Mouse (Mus musculus) E14TG2a.4 (cell line): Measurements from ENCODE around the gene Gcgr.

Source experiments
- H3K27me3 ChIP-seq: 2 replicates; pipeline ENCODE4 v1.6.1; 2014; ENCODE audit warnings: low read length, control low read depth; ENCODE audit not compliant: insufficient read depth
- H3K36me3 ChIP-seq: 2 replicates; pipeline ENCODE4 v1.6.1; 2014; ENCODE audit warnings: low read length, control low read depth; ENCODE audit not compliant: insufficient read depth
- H3K4me1 ChIP-seq: replicated peaks from 2 replicates; pipeline ENCODE4 v1.6.1; 2014; ENCODE audit warnings: low read depth, low read length, control low read depth
- H3K4me3 ChIP-seq: replicated peaks from 2 replicates; pipeline ENCODE4 v1.5.1; 2014; ENCODE audit warnings: mild to moderate bottlenecking, low read length
- H3K9me3 ChIP-seq: 2 replicates; pipeline ENCODE4 v1.6.1; 2014; ENCODE audit warnings: low read length, control low read depth
- CTCF ChIP-seq: conservative IDR thresholded peaks from 2 replicates; pipeline ENCODE4 v1.5.1; 2014; ENCODE audit warnings: low read length
- NANOG ChIP-seq: IDR thresholded peaks from 2 replicates; pipeline ENCODE4 v1.6.1; 2014; ENCODE audit warnings: borderline replicate concordance, low read length, mixed read lengths
- POU5F1 ChIP-seq: IDR thresholded peaks from 2 replicates; pipeline ENCODE4 v1.6.1; 2014; ENCODE audit warnings: low read length, borderline replicate concordance

The Gcgr gene

DNA sequence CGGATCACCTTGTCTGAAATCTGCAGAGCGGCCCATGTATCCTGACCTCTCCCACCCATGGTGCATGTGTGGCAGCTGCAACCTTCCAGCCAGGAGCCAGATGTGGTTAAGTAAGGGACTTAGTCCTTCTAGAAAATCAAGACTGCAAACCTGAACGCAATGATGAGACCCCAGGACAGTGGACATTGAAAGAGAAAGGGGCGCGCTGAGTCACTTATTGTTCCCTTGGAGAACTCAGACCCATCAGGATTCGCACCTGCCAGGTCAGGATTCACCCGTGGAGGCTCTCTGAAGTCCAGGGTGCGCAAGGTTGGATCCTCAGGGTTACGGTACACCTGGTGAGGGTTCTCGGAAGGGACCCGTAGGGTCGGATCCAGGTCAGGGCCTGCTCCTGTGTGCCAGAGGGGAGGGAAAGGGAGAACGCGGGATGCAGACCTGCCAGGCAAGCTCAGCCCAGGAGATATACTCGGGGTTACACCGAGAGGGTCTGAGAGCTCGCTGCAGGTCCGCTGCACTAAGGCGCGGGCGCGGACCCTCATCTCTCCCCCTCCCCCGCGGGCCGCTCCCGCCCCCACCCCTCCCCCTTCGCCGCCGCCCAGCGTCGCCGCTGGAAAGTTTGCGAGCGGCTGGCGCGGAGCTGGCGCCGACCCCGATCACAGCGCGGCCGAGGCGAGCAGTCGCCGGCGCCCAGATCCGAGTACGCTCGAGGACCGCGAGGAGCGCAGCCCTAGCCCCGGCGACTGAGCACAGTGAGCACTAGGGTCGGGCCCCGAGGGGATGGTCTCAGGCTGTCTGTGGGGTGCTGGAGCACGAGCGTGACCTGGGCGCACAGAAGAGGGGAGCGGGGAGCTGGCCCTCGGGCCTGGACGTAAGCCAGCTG is at the start of gene Gcgr:
Gene Gcgr (plus strand): TSS at position 615 of the 880 bp plus-strand sequence.
- TF ChIP-seq CTCF (no peak), NANOG (no peak), POU5F1 (no peak)
- H3K36me3 ChIP-seq = no peaks in the 10 kb centered on the region
- H3K4me1 ChIP-seq = peaks cover 17% of the 10 kb centered on the region
- peak within 1 kb of the TSS; percentile 75 for H3K4me3 ChIP-seq
- H3K27me3 ChIP-seq = peaks cover 76% of the 10 kb centered on the region
- no peaks in the 10 kb centered on the region for H3K9me3 ChIP-seq

DNA sequence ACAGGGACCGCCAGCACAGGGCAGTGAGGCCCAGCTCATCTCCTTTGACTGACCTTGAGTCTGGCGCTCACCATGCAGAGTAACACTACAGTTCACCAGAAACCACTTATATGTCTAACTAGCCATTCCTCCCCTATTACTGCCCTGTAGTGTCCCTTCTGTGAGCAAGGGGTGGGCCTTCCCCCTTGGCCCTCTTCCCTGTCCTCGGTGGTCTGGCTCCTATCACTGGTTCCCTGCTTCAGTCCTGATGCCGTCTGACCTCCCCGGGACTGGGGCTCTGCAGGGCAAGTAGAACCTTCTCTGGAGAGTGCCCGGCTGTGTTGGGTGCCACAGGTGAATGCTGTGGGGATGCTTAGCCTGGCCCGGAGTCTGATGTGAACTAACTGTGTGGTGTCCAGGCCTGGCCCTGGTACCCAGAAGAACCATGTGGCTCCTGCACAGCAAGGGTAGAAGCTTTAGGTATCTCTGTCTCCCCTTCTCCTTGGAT is 47.0 kb upstream of the Gcgr start:
- Histone ChIP-seq H3K4me3 (peak overlapping the region; percentile 99), H3K9me3 (no peaks in the 10 kb centered on the region), H3K4me1 (peaks cover 57% of the 10 kb centered on the region), H3K27me3 (no peaks in the 10 kb centered on the region), H3K36me3 (peaks cover 83% of the 10 kb centered on the region)
- TF ChIP-seq NANOG (no peak), POU5F1 (no peak)

DNA sequence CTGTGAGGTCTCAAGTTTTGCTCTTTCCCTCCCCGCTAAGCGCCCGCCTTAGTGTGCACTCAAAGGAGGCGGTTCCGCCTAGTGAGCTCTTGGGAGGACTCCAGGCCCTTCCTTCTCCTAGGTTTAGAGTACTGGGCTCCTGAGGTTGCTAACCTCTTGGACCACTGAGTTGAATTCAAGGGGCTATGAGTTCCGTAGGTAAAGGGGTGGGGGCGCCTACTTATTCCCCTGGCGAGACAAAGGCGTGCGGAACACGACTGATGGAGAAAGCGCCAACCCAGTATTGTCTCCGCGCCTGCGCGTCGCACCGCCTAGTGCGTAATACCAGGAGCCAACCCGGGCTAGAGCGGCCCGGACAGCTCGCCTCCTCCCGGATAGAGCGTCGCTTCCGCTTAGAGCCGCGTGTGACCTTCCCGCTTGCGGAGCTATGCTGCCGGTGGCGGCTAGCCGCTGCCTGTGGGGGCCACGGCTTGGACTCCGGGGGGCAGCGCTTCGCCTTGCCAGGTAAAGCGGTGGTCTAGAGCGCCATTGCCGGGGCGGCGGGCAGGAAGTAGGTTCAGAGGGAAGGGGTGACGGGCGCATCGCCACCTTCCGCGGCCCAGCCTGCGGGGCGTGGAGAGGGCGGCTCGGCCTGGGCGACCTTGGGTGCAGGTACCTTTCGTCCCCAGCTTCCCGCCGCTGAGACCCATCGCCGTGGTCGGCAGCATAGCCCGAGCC is 46.1 kb upstream of the Gcgr start, which contains the start of gene Mrpl12:
Gene Mrpl12 (plus strand): TSS at position 349 of the 717 bp plus-strand sequence.
- TF ChIP-seq NANOG = no peak
- peaks cover 83% of the 10 kb centered on the region for H3K36me3 ChIP-seq
- H3K27me3 ChIP-seq = no peaks in the 10 kb centered on the region
- H3K4me3 ChIP-seq = peak within 1 kb of the TSS; percentile 99
- no peaks in the 10 kb centered on the region for H3K9me3 ChIP-seq
- peaks cover 62% of the 10 kb centered on the region for H3K4me1 ChIP-seq

DNA sequence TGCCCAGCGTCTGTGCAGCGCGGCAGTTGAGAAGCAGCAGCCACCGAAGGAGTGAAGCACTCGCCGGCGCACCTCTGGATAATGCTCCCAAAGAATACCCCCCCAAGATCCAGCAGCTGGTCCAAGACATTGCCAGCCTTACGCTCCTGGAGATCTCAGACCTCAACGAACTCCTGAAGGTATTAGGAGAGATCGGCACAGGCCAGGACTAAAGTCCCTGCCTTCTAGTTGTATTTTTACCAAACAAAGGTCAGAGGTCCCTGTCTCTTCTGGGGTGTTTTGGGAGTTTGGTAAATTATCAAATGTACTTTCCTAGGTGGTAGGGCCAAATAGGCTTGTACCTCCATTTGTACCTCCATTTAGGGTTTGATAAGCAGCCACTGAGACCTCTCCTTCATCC is 45.2 kb upstream of the Gcgr start:
- Histone ChIP-seq H3K27me3 (no peaks in the 10 kb centered on the region), H3K9me3 (no peaks in the 10 kb centered on the region), H3K4me3 (peak overlapping the region; percentile 99), H3K4me1 (peaks cover 69% of the 10 kb centered on the region), H3K36me3 (peaks cover 84% of the 10 kb centered on the region)
- TF ChIP-seq POU5F1 = no peak
- no peak for TF ChIP-seq CTCF
- no peak for TF ChIP-seq NANOG

DNA sequence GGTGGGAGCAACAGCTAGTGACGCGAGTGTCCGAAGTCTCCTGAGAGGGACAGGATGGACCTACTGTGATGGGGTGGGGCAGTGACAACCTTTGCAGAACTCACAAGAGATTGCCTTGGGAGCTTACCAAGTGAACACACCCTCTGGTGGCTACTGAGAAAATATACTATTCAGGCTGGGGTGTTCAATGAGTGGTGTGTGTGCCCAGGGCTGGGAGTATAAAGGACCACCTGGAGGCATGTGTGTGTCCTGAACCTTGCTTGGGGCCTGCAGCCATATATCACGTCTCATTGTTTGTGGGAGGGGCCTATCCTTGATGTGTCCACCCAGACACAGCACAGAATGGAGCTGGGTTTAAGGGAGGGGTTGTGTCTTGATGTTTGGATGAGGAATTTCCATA is 42.0 kb upstream of the Gcgr start:
- TF ChIP-seq POU5F1 = no peak
- no peak for TF ChIP-seq NANOG
- TF ChIP-seq CTCF = no peak

DNA sequence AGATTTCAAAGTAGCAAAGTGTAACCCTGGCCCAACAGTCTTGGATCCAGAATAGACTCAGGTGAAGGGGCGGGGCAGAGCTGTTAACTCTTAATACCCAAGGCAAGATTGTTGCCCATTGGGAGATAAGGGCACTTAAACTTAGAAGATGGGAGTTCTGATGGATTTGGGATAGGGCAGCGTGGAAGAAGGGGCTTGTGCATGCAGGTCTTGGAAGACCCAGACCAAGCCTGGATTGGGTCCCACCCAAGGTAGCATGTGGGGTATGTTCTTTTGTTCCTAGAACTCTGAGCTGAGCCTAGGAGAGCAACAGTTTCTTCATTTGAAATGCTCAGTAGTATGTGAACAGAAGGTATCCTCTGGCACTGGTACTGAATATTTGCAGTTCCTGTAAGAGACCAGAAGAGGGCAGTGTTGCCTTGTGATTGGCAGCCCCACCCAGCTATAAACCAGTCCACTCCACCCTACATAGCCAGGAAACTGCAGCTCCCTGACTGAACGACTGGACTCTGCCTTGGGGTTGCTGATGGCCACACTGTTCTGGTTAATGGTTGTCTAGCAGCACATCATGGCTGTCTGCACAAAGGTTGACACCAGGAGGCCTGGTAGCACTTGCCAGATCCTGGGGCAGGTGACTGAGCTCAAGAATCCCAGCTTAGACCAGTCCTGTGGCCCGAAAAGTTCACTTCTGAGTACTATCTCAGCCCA is 41.3 kb upstream of the Gcgr start:
- Histone ChIP-seq H3K27me3 (no peaks in the 10 kb centered on the region), H3K4me1 (peaks cover 81% of the 10 kb centered on the region), H3K36me3 (peaks cover 65% of the 10 kb centered on the region), H3K9me3 (no peaks in the 10 kb centered on the region), H3K4me3 (peak overlapping the region; percentile 5; the same call in 1 of the 2 replicates)
- TF ChIP-seq CTCF (peak; percentile 87), NANOG (no peak), POU5F1 (no peak)

More for the DNA sequence above, 42.0 kb upstream of the Gcgr start:
- H3K4me3 ChIP-seq = no peak overlapping the region
- H3K27me3 ChIP-seq = no peaks in the 10 kb centered on the region
- no peaks in the 10 kb centered on the region for H3K9me3 ChIP-seq
- peaks cover 83% of the 10 kb centered on the region for H3K4me1 ChIP-seq
- H3K36me3 ChIP-seq = peaks cover 61% of the 10 kb centered on the region

DNA sequence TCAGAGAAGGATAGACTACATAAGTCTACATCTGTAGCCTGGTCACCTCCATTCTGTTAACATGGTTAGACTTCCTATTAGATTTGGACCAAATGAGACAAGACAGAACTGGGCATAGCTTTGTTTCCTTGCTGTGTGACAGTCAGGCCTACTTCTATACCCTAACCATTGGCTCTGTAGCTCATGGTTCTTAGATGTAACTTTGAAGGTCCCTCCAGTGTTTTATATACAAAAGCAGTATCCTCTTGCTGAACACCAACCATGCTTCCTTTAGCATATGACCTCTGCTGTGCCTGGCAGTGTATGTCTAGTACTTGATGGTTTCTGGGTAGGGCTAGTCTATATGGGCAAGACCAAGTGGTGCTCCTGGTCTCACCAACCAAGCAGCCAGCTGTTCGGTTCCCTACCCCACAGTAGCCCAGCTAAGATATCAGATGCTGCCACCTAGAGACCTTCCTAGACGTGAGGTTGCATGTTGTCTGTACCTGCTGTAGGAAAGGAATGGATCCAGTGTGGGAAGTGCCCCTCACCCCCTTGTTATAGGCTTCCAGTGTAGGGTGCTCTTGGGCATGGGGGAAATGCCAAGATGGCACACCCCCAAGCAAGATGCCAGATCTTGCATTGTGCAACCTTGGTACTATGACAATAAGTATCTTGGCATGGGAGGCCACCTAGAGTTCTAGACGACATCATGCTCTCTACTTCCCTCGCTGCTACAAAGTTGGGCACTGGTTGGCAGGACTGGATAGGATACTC is 40.0 kb upstream of the Gcgr start:
- Histone ChIP-seq H3K36me3 (peaks cover 74% of the 10 kb centered on the region), H3K4me3 (peak overlapping the region; percentile 96), H3K9me3 (no peaks in the 10 kb centered on the region), H3K27me3 (no peaks in the 10 kb centered on the region), H3K4me1 (peaks cover 78% of the 10 kb centered on the region)
- TF ChIP-seq POU5F1 (no peak), CTCF (no peak), NANOG (no peak)
